Mouse (Mus musculus) heart, embryonic 11.5 days (tissue): ENCODE measurements at regions not wholly inside any gene's neighbourhood (a gene's known extent, or its start where the extent isn't known, plus 50 kb on each side); places are given as distances from the start of the nearest gene placed in this dataset.

Source experiments
- ATAC-seq: fragments of 200-750 bp; cut with Nextera tagmentation; replicated peaks from 2 replicates; pipeline ENCODE4 v1.8.0; 2017; ENCODE audit warnings: moderate library complexity; ENCODE audit not compliant: insufficient number of reproducible peaks, low FRiP score, low TSS enrichment
- H3K27ac ChIP-seq: fragments of 300-500 bp; sonication (generic); 2 replicates; pipeline ENCODE4 v1.5.1; 2014; ENCODE audit warnings: mild to moderate bottlenecking, low read depth, low read length
- H3K27me3 ChIP-seq: fragments of 300-500 bp; sonication (generic); 2 replicates; pipeline ENCODE4 v1.6.1; 2014; ENCODE audit warnings: mild to moderate bottlenecking, low read length, mixed read lengths; ENCODE audit not compliant: control insufficient read depth, insufficient read depth
- H3K36me3 ChIP-seq: fragments of 300-500 bp; sonication (generic); 2 replicates; pipeline ENCODE4 v1.6.1; 2014; ENCODE audit warnings: mild to moderate bottlenecking, low read length, moderate library complexity, mixed read lengths; ENCODE audit not compliant: control insufficient read depth, insufficient read depth
- H3K4me1 ChIP-seq: fragments of 300-500 bp; sonication (generic); 2 replicates; pipeline ENCODE4 v1.6.1; 2014; ENCODE audit warnings: low read length; ENCODE audit not compliant: control insufficient read depth, insufficient read depth
- H3K4me2 ChIP-seq: fragments of 300-500 bp; sonication (generic); 2 replicates; pipeline ENCODE4 v1.6.1; 2014; ENCODE audit warnings: mild to moderate bottlenecking, moderate library complexity
- H3K4me3 ChIP-seq: fragments of 300-500 bp; sonication (generic); 2 replicates; pipeline ENCODE4 v1.5.1; 2014; ENCODE audit warnings: low read depth, low read length
- H3K9ac ChIP-seq: fragments of 300-500 bp; sonication (generic); 2 replicates; pipeline ENCODE4 v1.6.1; 2014; ENCODE audit warnings: mild to moderate bottlenecking, low read depth, low read length, moderate library complexity
- H3K9me3 ChIP-seq: fragments of 300-500 bp; sonication (generic); replicated peaks from 2 replicates; pipeline ENCODE4 v1.6.1; 2016; ENCODE audit warnings: low read length; ENCODE audit not compliant: control insufficient read depth
- WGBS: fragments of 180-500 bp; shearing (Covaris S2); extraction: QIAGEN DNeasy Blood & Tissue Kit; methylation state at CpG from one replicate; pipeline ENCODE4 v1.1.7; 2014; ENCODE audit not compliant: insufficient replicate concordance; 5-methylcytosine and 5-hydroxymethylcytosine counted together

- Histone ChIP-seq H3K4me3 (no peak overlapping the region), H3K27ac (peak overlapping the region; percentile 79), H3K4me1 (no peaks in the 10 kb centered on the region), H3K9ac (no peak overlapping the region), H3K27me3 (no peaks in the 10 kb centered on the region), H3K9me3 (no peaks in the 10 kb centered on the region), H3K36me3 (no peaks in the 10 kb centered on the region), H3K4me2 (no peak overlapping the region)
- peak; percentile 91 for ATAC-seq
- WGBS: 36% methylated on average over 4 of the region's 4 CpGs
Measured at GRCm38 (mm10) chr3:60819684-60820281, 182.8 kb upstream of the P2ry1 start.

- Histone ChIP-seq H3K9me3 (no peaks in the 10 kb centered on the region), H3K36me3 (no peaks in the 10 kb centered on the region), H3K4me1 (no peaks in the 10 kb centered on the region), H3K4me3 (no peak overlapping the region), H3K27me3 (no peaks in the 10 kb centered on the region), H3K9ac (no peak overlapping the region), H3K27ac (peak overlapping the region; percentile 60), H3K4me2 (no peak overlapping the region)
- ATAC-seq: peak; percentile 58
Measured at GRCm38 (mm10) chr3:60821463-60821862, 181.1 kb upstream of the P2ry1 start.

DNA sequence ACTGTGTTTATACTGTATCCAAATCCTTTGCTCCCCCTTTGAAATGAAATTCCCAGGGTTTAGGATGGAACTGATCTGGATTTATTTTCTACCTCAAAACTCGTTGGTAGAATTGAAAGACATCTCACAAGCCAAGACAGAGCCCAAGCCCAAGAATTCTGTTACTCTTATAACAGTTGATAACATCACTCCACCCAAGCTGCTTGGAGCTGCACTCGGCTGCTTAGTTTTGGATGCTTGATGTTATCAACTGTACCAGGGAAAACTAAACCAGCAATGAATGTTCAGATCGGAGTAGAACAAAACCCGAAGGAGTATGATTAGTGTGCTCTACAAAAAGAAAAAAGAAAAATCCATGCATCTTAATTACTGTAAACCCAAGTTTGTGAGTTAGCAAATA is 175.8 kb upstream of the P2ry1 start:
- H3K27ac ChIP-seq: no peak overlapping the region
- ATAC-seq: no peak
- 48% methylated on average over 4 of the region's 4 CpGs for WGBS

DNA sequence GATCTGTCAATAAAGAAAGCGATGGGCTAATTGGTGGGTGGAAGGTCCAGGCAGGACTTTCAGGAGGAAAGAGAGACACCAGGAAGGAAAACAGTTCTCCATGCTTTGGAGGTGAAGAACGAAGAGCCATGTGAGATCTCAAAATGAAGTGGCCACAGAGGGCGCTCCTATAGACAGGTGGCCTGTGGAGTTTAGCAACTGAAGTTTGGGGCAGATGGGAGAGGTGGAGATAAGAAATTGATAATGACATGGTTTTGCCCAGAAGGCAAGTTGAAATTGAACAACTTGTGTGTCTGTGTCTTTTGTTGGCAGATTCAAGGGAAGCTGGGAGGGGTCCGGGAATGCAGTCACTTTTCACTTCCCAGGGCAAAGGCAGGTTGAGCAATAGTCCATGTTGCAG is 170.2 kb upstream of the P2ry1 start:
- ATAC-seq: no peak
- Histone ChIP-seq H3K4me1 (no peaks in the 10 kb centered on the region), H3K9ac (no peak overlapping the region), H3K4me3 (no peak overlapping the region), H3K9me3 (no peaks in the 10 kb centered on the region), H3K27me3 (no peaks in the 10 kb centered on the region), H3K36me3 (no peaks in the 10 kb centered on the region), H3K4me2 (no peak overlapping the region), H3K27ac (no peak overlapping the region)
- WGBS: 82% methylated on average over 4 of the region's 4 CpGs

More for the DNA sequence above, 175.8 kb upstream of the P2ry1 start:
- Histone ChIP-seq H3K4me3 (no peak overlapping the region), H3K4me1 (no peaks in the 10 kb centered on the region), H3K4me2 (no peak overlapping the region), H3K36me3 (no peaks in the 10 kb centered on the region), H3K9ac (no peak overlapping the region), H3K9me3 (no peaks in the 10 kb centered on the region), H3K27me3 (no peaks in the 10 kb centered on the region)

- H3K27me3 ChIP-seq: no peaks in the 10 kb centered on the region
- WGBS: 88% methylated on average over 1 of the region's 1 CpGs
- H3K4me2 ChIP-seq: no peak overlapping the region
- no peak for ATAC-seq
- no peak overlapping the region for H3K9ac ChIP-seq
- H3K27ac ChIP-seq: no peak overlapping the region
- H3K36me3 ChIP-seq: no peaks in the 10 kb centered on the region
- H3K4me1 ChIP-seq: no peaks in the 10 kb centered on the region
- no peaks in the 10 kb centered on the region for H3K9me3 ChIP-seq
- H3K4me3 ChIP-seq: no peak overlapping the region
Measured at GRCm38 (mm10) chr3:60841895-60842294, 160.7 kb upstream of the P2ry1 start.

GRCm38 (mm10) chr3:60845293-60845692 is 157.3 kb upstream of the P2ry1 start:
- Histone ChIP-seq H3K9ac (no peak overlapping the region), H3K4me2 (no peak overlapping the region), H3K36me3 (no peaks in the 10 kb centered on the region), H3K27ac (no peak overlapping the region), H3K4me1 (no peaks in the 10 kb centered on the region), H3K4me3 (no peak overlapping the region), H3K27me3 (no peaks in the 10 kb centered on the region), H3K9me3 (no peaks in the 10 kb centered on the region)
- WGBS: 63% methylated on average over 2 of the region's 2 CpGs
- no peak for ATAC-seq

DNA sequence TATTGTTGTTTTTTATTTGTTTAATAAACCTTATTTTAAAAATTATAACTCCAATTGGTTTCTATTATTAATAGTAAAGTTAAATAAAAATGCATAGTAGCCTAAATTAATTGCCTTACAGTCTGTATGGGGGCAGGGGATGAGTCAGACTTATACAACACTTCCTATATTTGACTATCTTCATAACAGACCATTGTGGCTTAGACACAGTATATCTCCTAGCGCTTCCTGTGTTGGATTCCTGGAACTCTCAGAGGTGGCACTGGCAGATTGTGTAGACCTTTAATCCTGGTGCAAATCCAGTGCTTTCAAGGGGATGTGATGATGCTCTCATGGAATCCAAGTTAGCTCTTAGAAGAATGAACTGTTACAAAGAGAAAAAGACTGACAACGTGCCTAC is 154.2 kb upstream of the P2ry1 start:
- no peak overlapping the region for H3K4me3 ChIP-seq
- ATAC-seq: no peak
- H3K9ac ChIP-seq: no peak overlapping the region
- no peaks in the 10 kb centered on the region for H3K9me3 ChIP-seq
- no peak overlapping the region for H3K27ac ChIP-seq
- H3K4me2 ChIP-seq: no peak overlapping the region
- H3K27me3 ChIP-seq: no peaks in the 10 kb centered on the region
- WGBS: 77% methylated on average over 2 of the region's 2 CpGs
- no peaks in the 10 kb centered on the region for H3K4me1 ChIP-seq
- H3K36me3 ChIP-seq: no peaks in the 10 kb centered on the region

- Histone ChIP-seq H3K4me3 (no peak overlapping the region), H3K4me2 (no peak overlapping the region), H3K36me3 (no peaks in the 10 kb centered on the region), H3K9ac (no peak overlapping the region), H3K27ac (no peak overlapping the region), H3K9me3 (no peaks in the 10 kb centered on the region), H3K4me1 (no peaks in the 10 kb centered on the region), H3K27me3 (no peaks in the 10 kb centered on the region)
- no peak for ATAC-seq
- WGBS: 59% methylated on average over 5 of the region's 5 CpGs
Measured at GRCm38 (mm10) chr3:60853773-60854172, 148.8 kb upstream of the P2ry1 start.

GRCm38 (mm10) chr3:60855734-60856133 is 146.9 kb upstream of the P2ry1 start:
- Histone ChIP-seq H3K36me3 (no peaks in the 10 kb centered on the region), H3K4me3 (no peak overlapping the region), H3K9ac (no peak overlapping the region), H3K4me2 (no peak overlapping the region), H3K9me3 (no peaks in the 10 kb centered on the region), H3K27ac (no peak overlapping the region), H3K4me1 (no peaks in the 10 kb centered on the region), H3K27me3 (no peaks in the 10 kb centered on the region)
- WGBS: 71% methylated on average over 2 of the region's 2 CpGs
- no peak for ATAC-seq
